Mouse (Mus musculus): ENCODE measurements around the gene Gcfc2. TPM values are rescaled to one million over a fixed set of nuclear protein-coding genes. Genes with fewer than 3 reads are reported as not detected.

Gcfc2 gene
- polyA plus RNA-seq, 2 experiments, result 11.5 to 21.5 TPM

GRCm38 (mm10) chr6:81944432-81944831 lies 21.0 kb downstream of the Gcfc2 start:
- Histone ChIP-seq H3K9me3 (ENCODE audit: control insufficient read depth, low read length) (no peaks in the 10 kb centered on the region), H3K9ac (ENCODE audit: low read depth, low read length, severe bottlenecking) (no peak overlapping the region), H3K4me2 (replicated peaks; ENCODE audit: low read depth, low read length, severe bottlenecking) (no peak overlapping the region), H3K27me3 (ENCODE audit: control insufficient read depth, insufficient read depth, low read length) (no peaks in the 10 kb centered on the region), H3K4me1 (ENCODE audit: control insufficient read depth, insufficient read depth, low read length) (no peaks in the 10 kb centered on the region), H3K4me3 (replicated peaks; ENCODE audit: low read length) (no peak overlapping the region), H3K36me3 (ENCODE audit: control insufficient read depth, insufficient read depth, low read length) (peaks cover 83% of the 10 kb centered on the region), H3K27ac (replicated peaks; ENCODE audit: low read depth, low read length) (no peak overlapping the region)
- DNase-seq (ENCODE audit: low spot score), result no peak
- TF ChIP-seq POLR2A (IDR thresholded peaks at IDR 0.05; ENCODE audit: borderline replicate concordance, extremely low read depth, insufficient read depth, insufficient read length), result no peak
- ATAC-seq (ENCODE audit: low FRiP score, low read depth), result no peak
- 90% methylated on average over 3 of the region's 3 CpGs for WGBS

GRCm38 (mm10) chr6:81946906-81947305 lies 23.4 kb downstream of the Gcfc2 start:
- Histone ChIP-seq H3K36me3 (ENCODE audit: control insufficient read depth, insufficient read depth, low read length) (peaks cover 84% of the 10 kb centered on the region), H3K27me3 (ENCODE audit: control insufficient read depth, insufficient read depth, low read length) (no peaks in the 10 kb centered on the region), H3K4me3 (replicated peaks; ENCODE audit: low read length) (no peak overlapping the region), H3K9me3 (ENCODE audit: control insufficient read depth, low read length) (no peaks in the 10 kb centered on the region), H3K4me1 (ENCODE audit: control insufficient read depth, insufficient read depth, low read length) (no peaks in the 10 kb centered on the region), H3K9ac (ENCODE audit: low read depth, low read length, severe bottlenecking) (no peak overlapping the region), H3K4me2 (replicated peaks; ENCODE audit: low read depth, low read length, severe bottlenecking) (no peak overlapping the region), H3K27ac (replicated peaks; ENCODE audit: low read depth, low read length) (no peak overlapping the region)
- no peak for DNase-seq (ENCODE audit: low spot score)
- TF ChIP-seq POLR2A (IDR thresholded peaks at IDR 0.05; ENCODE audit: borderline replicate concordance, extremely low read depth, insufficient read depth, insufficient read length), result no peak
- 95% methylated on average over 6 of the region's 6 CpGs for WGBS
- ATAC-seq (ENCODE audit: low FRiP score, low read depth), result no peak

- Histone ChIP-seq H3K27me3 (ENCODE audit: control insufficient read depth, insufficient read depth, low read length) (no peaks in the 10 kb centered on the region), H3K4me1 (ENCODE audit: control insufficient read depth, insufficient read depth, low read length) (no peaks in the 10 kb centered on the region), H3K9ac (ENCODE audit: low read depth, low read length, severe bottlenecking) (no peak overlapping the region), H3K4me3 (replicated peaks; ENCODE audit: low read length) (no peak overlapping the region), H3K9me3 (ENCODE audit: control insufficient read depth, low read length) (no peaks in the 10 kb centered on the region), H3K4me2 (replicated peaks; ENCODE audit: low read depth, low read length, severe bottlenecking) (no peak overlapping the region), H3K27ac (replicated peaks; ENCODE audit: low read depth, low read length) (no peak overlapping the region), H3K36me3 (ENCODE audit: control insufficient read depth, insufficient read depth, low read length) (peaks cover 92% of the 10 kb centered on the region)
- no peak for DNase-seq (ENCODE audit: low spot score)
- no peak for TF ChIP-seq POLR2A (IDR thresholded peaks at IDR 0.05; ENCODE audit: borderline replicate concordance, extremely low read depth, insufficient read depth, insufficient read length)
- WGBS, result 91% methylated on average over 5 of the region's 5 CpGs
- no peak for ATAC-seq (ENCODE audit: low FRiP score, low read depth)
Observed at GRCm38 (mm10) chr6:81955133-81955532, 31.7 kb downstream of the Gcfc2 start.

- no peaks in the 10 kb centered on the region for H3K27me3 ChIP-seq (ENCODE audit: control insufficient read depth, insufficient read depth, low read length)
- H3K9ac ChIP-seq (ENCODE audit: low read depth, low read length, severe bottlenecking), result no peak overlapping the region
- ATAC-seq (ENCODE audit: low FRiP score, low read depth), result no peak
- WGBS, result 94% methylated on average over 4 of the region's 4 CpGs
- no peaks in the 10 kb centered on the region for H3K9me3 ChIP-seq (ENCODE audit: control insufficient read depth, low read length)
- no peak for TF ChIP-seq POLR2A (IDR thresholded peaks at IDR 0.05; ENCODE audit: borderline replicate concordance, extremely low read depth, insufficient read depth, insufficient read length)
- no peak overlapping the region for H3K27ac ChIP-seq (replicated peaks; ENCODE audit: low read depth, low read length)
- no peak overlapping the region for H3K4me2 ChIP-seq (replicated peaks; ENCODE audit: low read depth, low read length, severe bottlenecking)
- H3K36me3 ChIP-seq (ENCODE audit: control insufficient read depth, insufficient read depth, low read length), result peaks cover 91% of the 10 kb centered on the region
- DNase-seq (ENCODE audit: low spot score), result no peak
- no peaks in the 10 kb centered on the region for H3K4me1 ChIP-seq (ENCODE audit: control insufficient read depth, insufficient read depth, low read length)
- H3K4me3 ChIP-seq (replicated peaks; ENCODE audit: low read length), result no peak overlapping the region
Observed at GRCm38 (mm10) chr6:81956399-81956798, 32.9 kb downstream of the Gcfc2 start.

GRCm38 (mm10) chr6:81957992-81958391 lies 34.5 kb downstream of the Gcfc2 start:
- no peak for TF ChIP-seq POLR2A (IDR thresholded peaks at IDR 0.05; ENCODE audit: borderline replicate concordance, extremely low read depth, insufficient read depth, insufficient read length)
- no peaks in the 10 kb centered on the region for H3K27me3 ChIP-seq (ENCODE audit: control insufficient read depth, insufficient read depth, low read length)
- peaks cover 90% of the 10 kb centered on the region for H3K36me3 ChIP-seq (ENCODE audit: control insufficient read depth, insufficient read depth, low read length)
- 89% methylated on average over 11 of the region's 11 CpGs for WGBS
- DNase-seq (ENCODE audit: low spot score) (no peak), ATAC-seq (ENCODE audit: low FRiP score, low read depth) (no peak)
- no peak overlapping the region for H3K4me3 ChIP-seq (replicated peaks; ENCODE audit: low read length)
- no peaks in the 10 kb centered on the region for H3K9me3 ChIP-seq (ENCODE audit: control insufficient read depth, low read length)
- H3K4me2 ChIP-seq (replicated peaks; ENCODE audit: low read depth, low read length, severe bottlenecking), result no peak overlapping the region
- no peak overlapping the region for H3K27ac ChIP-seq (replicated peaks; ENCODE audit: low read depth, low read length)
- no peak overlapping the region for H3K9ac ChIP-seq (ENCODE audit: low read depth, low read length, severe bottlenecking)
- H3K4me1 ChIP-seq (ENCODE audit: control insufficient read depth, insufficient read depth, low read length), result no peaks in the 10 kb centered on the region

- peaks cover 83% of the 10 kb centered on the region for H3K36me3 ChIP-seq (ENCODE audit: control insufficient read depth, insufficient read depth, low read length)
- H3K4me1 ChIP-seq (ENCODE audit: control insufficient read depth, insufficient read depth, low read length), result peaks cover 4% of the 10 kb centered on the region
- no peak overlapping the region for H3K9ac ChIP-seq (ENCODE audit: low read depth, low read length, severe bottlenecking)
- H3K9me3 ChIP-seq (ENCODE audit: control insufficient read depth, low read length), result no peaks in the 10 kb centered on the region
- no peak overlapping the region for H3K4me2 ChIP-seq (replicated peaks; ENCODE audit: low read depth, low read length, severe bottlenecking)
- no peaks in the 10 kb centered on the region for H3K27me3 ChIP-seq (ENCODE audit: control insufficient read depth, insufficient read depth, low read length)
- H3K27ac ChIP-seq (replicated peaks; ENCODE audit: low read depth, low read length), result no peak overlapping the region
- 97% methylated on average over 8 of the region's 8 CpGs for WGBS
- ATAC-seq (ENCODE audit: low FRiP score, low read depth), result no peak
- DNase-seq (ENCODE audit: low spot score), result no peak
- no peak overlapping the region for H3K4me3 ChIP-seq (replicated peaks; ENCODE audit: low read length)
- no peak for TF ChIP-seq POLR2A (IDR thresholded peaks at IDR 0.05; ENCODE audit: borderline replicate concordance, extremely low read depth, insufficient read depth, insufficient read length)
Observed at GRCm38 (mm10) chr6:81959866-81960265, 36.4 kb downstream of the Gcfc2 start.

All from limb, embryonic 14.5 days (tissue).